Mouse (Mus musculus) myocyte (in vitro differentiated cells): ENCODE measurements around the gene Pou3f1.

Source experiments
- TCF12 ChIP-seq: IDR thresholded peaks from one replicate; pipeline ENCODE4 v1.6.1; 2011; ENCODE audit warnings: mild to moderate bottlenecking, control low read depth; ENCODE audit not compliant: poor library complexity, insufficient read depth, severe bottlenecking
- TCF3 ChIP-seq: IDR thresholded peaks from one replicate; pipeline ENCODE4 v1.6.1; 2011; ENCODE audit warnings: low read depth, control low read depth; ENCODE audit not compliant: insufficient read length
- USF1 ChIP-seq: IDR thresholded peaks from one replicate; pipeline ENCODE4 v1.6.1; 2011; ENCODE audit warnings: low read depth, mild to moderate bottlenecking, control low read depth, moderate library complexity

GRCm38 (mm10) chr4:124668078-124668477 lies 11.5 kb downstream of the Pou3f1 start:
- TF ChIP-seq TCF3: no peak
- no peak for TF ChIP-seq TCF12
- no peak for TF ChIP-seq USF1
